Mouse (Mus musculus) testis, adult 2 months (tissue): ENCODE data around the gene Rad18.
"Not testable (repeated sequence)": the region's sequence is repeated elsewhere in the genome, so short reads cannot be mapped to it uniquely, and the experiment has no call there.

Source experiments
- CTCF ChIP-seq: fragments of 200-500 bp; IDR thresholded peaks from 2 replicates; pipeline ENCODE4 v1.5.1; 2012; ENCODE audit warnings: low read depth, mild to moderate bottlenecking, inconsistent platforms, low read length, moderate library complexity; ENCODE audit not compliant: control insufficient read depth, insufficient read depth, insufficient replicate concordance
- POLR2A ChIP-seq: fragments of 200-500 bp; IDR thresholded peaks from 2 replicates; pipeline ENCODE4 v1.6.1; 2012; ENCODE audit warnings: low read depth, mild to moderate bottlenecking, inconsistent platforms, low read length, moderate library complexity; ENCODE audit not compliant: control insufficient read depth

DNA sequence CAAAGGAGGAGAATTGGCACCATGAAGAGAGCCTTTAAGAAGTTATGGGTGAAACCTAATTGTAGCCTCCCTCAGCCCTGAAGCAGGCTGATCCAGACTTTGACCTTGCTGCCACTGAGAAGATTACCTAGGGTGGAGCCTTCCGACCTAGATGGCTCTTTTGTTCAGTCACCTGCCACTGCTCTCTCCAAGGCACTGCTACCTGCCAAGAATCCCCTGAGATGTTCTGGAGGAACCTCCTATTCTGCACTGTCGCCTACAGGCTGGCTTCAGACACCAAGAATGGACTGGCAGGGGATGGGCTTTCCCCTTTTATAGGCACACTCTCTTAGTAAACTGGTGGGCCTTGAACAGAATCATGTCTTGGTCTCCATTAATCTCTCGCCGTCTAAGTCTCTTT lies 5.8 kb upstream of the Rad18 start:
- not testable (repeated sequence) for TF ChIP-seq CTCF, POLR2A
